Mouse (Mus musculus): ENCODE results near the gene Adam15. TPM values are rescaled to one million over a fixed set of nuclear protein-coding genes. Genes with fewer than 3 reads are reported as not detected.

Adam15 gene
- polyA plus RNA-seq, 1 experiment from 2014 or later = 48.8 TPM

DNA sequence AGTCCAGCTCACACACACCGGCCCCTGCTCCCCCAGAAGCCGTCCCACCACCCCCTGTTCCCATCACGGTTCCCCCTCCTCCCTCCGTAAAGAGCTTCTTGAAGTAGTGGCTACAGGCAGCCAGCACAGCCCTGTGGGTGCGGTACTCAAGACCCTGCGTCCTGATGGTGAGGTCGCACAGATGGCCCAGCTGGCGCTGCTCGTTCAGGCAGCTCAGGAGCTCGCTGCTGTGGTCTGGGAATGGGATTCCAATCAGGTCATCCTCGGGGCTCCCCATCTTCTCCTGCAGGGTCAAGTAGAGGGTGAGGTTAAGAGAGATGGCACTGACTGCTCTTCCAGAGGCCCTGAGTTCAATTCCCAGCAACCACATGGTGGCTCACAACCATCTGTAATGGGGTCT is 31.4 kb upstream of the Adam15 start:
- Histone ChIP-seq H3K4me2 (no peak overlapping the region), H3K27me3 (0 out of 2 replicates have a peak, but pooled peaks cover 5% of the 10 kb centered on the region), H3K27ac (replicated peaks) (no peak overlapping the region), H3K4me3 (no peak overlapping the region), H3K36me3 (no peaks in the 10 kb centered on the region), H3K9me3 (no peaks in the 10 kb centered on the region), H3K4me1 (replicated peaks) (peaks cover 21% of the 10 kb centered on the region), H3K9ac (no peak overlapping the region)
- WGBS = 86% methylated on average over 11 of the region's 11 CpGs
- no peak for ATAC-seq (ENCODE audit: low read depth)

DNA sequence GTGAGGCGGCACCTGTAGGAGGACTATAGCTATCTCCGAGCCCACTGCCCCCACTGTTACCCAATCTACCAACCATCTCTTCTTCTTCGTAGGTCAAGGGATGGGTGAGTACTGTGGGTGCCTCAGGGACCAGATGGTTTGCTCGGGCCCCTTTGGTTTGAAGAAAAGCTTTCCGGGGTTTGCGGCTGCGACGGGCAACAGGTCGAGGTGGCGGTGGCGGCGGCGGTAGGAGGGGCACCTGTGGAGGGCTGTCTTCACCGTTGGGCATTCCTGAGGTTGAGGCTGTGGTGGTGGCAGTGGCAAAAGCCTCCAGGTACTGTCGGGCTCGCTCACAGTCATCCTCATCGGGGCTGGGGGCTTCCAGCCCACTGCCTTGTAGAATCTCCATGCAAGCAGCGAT is 30.9 kb upstream of the Adam15 start:
- Histone ChIP-seq H3K4me2 (no peak overlapping the region), H3K4me1 (replicated peaks) (peaks cover 21% of the 10 kb centered on the region), H3K36me3 (no peaks in the 10 kb centered on the region), H3K9ac (no peak overlapping the region), H3K9me3 (no peaks in the 10 kb centered on the region), H3K27ac (replicated peaks) (no peak overlapping the region), H3K27me3 (0 out of 2 replicates have a peak, but pooled peaks cover 5% of the 10 kb centered on the region), H3K4me3 (no peak overlapping the region)
- ATAC-seq (ENCODE audit: low read depth) = no peak
- WGBS = 92% methylated on average over 18 of the region's 18 CpGs

DNA sequence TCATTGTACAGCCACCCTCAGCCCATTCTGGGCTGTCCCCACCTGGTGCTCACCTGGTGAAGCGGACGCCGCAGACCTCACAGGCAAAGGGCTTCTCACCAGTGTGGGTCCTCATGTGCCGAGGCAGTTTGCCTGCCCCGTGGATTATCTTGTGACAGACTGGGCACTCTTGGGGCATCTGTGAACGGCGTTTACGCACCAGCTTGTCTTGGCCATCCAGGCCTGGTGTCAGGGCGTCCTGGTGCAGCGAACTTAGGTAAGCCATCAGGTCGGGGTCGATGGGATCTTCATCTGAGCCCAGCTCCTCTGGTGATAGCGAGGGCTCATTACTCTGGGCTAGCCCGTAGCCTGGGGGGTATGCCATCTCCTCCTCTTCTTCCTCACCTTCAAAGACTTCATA is 30.5 kb upstream of the Adam15 start:
- Histone ChIP-seq H3K4me3 (no peak overlapping the region), H3K27ac (replicated peaks) (no peak overlapping the region), H3K9ac (no peak overlapping the region), H3K4me2 (no peak overlapping the region), H3K27me3 (0 out of 2 replicates have a peak, but pooled peaks cover under 1% of the 10 kb centered on the region), H3K36me3 (no peaks in the 10 kb centered on the region), H3K9me3 (no peaks in the 10 kb centered on the region), H3K4me1 (replicated peaks) (peaks cover 21% of the 10 kb centered on the region)
- 93% methylated on average over 14 of the region's 14 CpGs for WGBS
- ATAC-seq (ENCODE audit: low read depth) = no peak

DNA sequence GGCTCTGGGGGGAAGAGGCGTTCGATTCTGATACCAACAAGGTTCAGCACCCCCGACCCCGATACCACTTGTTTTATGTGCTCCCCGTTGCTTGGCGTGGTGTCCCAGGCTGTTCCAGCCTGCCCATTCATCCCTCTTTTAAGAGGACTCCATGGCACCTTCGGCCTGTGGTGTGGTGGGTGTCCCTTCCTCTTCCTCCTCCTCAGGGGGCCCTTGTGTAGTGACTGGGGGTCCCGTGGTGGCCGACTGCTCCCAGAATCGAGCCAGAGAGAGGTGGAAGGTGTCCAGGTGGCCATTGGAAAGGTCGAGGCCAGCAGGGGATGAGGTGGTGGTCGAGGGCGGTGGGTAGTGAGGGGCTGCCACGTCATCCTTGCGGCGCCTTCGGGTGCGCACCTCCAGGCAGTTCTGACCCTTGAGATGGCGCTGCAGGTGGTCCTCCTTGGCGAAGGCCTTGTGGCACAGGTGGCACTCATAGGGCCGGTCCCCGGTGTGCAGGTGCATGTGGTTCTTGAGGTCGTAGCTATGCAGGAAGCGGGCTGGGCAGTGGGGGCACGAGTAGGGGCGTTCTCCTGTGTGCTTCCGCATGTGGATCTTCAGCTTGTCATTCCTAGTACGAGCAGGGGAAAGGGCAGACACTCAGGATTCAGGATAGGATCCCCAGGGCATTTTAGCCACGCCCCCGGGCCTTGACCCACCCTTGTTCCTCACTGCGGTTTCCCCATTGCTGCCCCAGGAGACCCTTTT is 29.8 kb upstream of the Adam15 start:
- Histone ChIP-seq H3K4me3 (no peak overlapping the region), H3K9me3 (no peaks in the 10 kb centered on the region), H3K4me2 (peak overlapping the region; percentile 76), H3K27ac (replicated peaks) (no peak overlapping the region), H3K4me1 (replicated peaks) (peaks cover 21% of the 10 kb centered on the region), H3K9ac (no peak overlapping the region), H3K36me3 (no peaks in the 10 kb centered on the region), H3K27me3 (no peaks in the 10 kb centered on the region)
- no peak for ATAC-seq (ENCODE audit: low read depth)
- WGBS = 86% methylated on average over 31 of the region's 31 CpGs

DNA sequence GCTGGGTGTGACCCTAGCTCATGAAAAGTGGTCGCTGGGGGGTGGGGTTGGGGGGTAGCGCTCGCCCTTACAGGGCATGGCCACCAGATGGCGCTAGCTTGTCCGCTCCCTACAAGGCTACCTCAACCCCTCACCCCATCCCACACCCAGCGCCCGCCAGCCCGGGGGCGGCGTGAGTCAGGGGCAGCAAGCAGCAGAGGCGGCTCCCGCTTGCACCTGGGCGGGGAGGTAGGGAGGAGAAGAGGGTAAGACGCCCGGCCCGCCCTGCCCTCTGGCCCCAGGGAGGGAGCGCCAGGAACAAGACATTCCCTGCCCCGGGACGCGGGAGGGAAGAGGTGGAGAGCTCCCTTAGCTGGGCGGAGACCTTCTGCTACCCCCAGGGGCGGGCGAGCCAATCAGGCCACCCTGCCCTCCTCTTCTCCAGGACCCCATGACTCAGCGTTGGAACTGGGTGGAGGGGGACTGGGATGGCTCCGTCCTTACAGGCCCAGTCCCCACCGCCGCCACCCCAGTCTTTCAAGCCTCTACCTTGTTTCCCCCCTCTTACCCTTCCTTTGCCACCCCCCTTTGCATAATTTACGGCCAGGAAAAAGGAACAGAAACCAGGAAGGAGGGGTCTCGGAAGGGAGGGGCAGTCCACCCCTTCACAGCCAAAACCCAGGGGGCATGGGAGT is 28.7 kb upstream of the Adam15 start:
- Histone ChIP-seq H3K4me3 (peak overlapping the region; percentile 52), H3K27me3 (no peaks in the 10 kb centered on the region), H3K4me1 (replicated peaks) (peaks cover 21% of the 10 kb centered on the region), H3K9me3 (no peaks in the 10 kb centered on the region), H3K4me2 (peak overlapping the region; percentile 76), H3K9ac (peak overlapping the region; percentile 83), H3K36me3 (no peaks in the 10 kb centered on the region), H3K27ac (replicated peaks) (0 out of 2 replicates have a peak overlapping the region, but pooled peaks have one; percentile 20)
- ATAC-seq (ENCODE audit: low read depth) = peak; percentile 91
- under 1% methylated on average over 29 of the region's 29 CpGs for WGBS

DNA sequence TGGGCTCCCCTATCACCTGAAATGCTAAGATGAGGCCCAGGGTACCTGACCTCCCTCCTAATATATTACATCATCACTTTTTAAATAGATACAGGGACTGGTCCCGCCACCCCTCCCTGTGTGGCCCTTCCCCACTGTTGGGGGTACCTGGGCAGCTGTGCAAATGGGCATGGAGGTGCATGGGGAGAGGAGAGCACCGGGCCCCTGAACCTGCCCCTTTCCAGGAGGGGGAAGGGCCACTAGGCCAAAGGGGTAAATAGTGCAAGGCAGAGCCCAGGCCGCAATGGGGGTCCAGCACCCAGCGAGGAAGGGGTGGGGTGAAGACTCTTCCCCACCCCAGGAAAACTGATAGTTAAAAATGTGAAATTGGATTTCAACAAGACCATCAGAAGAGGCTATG is 28.0 kb upstream of the Adam15 start:
- Histone ChIP-seq H3K9me3 (no peaks in the 10 kb centered on the region), H3K4me1 (replicated peaks) (peaks cover 21% of the 10 kb centered on the region), H3K9ac (no peak overlapping the region), H3K4me2 (peak overlapping the region; percentile 76), H3K27ac (replicated peaks) (no peak overlapping the region), H3K4me3 (0 out of 2 replicates have a peak overlapping the region, but pooled peaks have one; percentile 52), H3K27me3 (no peaks in the 10 kb centered on the region), H3K36me3 (no peaks in the 10 kb centered on the region)
- WGBS = 66% methylated on average over 4 of the region's 4 CpGs
- peak; percentile 20; the same call in 1 of the 2 replicates for ATAC-seq (ENCODE audit: low read depth)

DNA sequence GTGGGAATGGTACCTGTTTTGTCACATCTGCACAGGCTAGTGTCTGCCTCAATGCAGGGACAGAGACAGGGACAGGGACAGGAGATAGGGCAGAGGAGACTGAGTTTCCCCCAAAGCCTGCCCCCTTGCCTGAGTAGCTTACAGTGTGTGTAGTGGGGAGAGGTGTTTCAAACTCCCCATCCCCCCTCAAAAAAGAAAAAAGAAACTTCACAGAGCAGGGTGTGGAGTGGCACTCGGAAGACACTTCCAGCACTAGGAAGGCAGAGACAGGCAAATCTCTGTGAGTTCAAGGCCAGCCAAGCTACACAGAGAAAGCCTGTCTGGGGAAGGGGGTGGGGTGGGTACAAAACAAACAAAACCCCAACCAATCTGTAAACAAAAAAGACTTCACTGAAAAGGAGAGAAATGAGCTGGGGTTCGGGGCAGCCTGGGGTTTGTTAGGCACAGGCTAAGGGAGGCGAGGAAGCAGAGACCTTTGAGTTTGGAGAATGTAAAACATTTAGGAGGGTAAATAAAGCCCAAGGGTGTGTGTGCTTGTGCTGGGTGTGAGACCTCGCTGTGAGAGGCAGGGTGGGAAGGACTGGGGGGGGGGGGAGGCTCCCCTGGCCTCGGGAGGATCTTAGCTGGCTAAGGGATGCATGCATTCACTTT is 23.9 kb upstream of the Adam15 start:
- Histone ChIP-seq H3K36me3 (no peaks in the 10 kb centered on the region), H3K4me2 (no peak overlapping the region), H3K4me1 (replicated peaks) (peaks cover 9% of the 10 kb centered on the region), H3K9me3 (no peaks in the 10 kb centered on the region), H3K9ac (no peak overlapping the region), H3K27me3 (0 out of 2 replicates have a peak, but pooled peaks cover 3% of the 10 kb centered on the region), H3K4me3 (no peak overlapping the region), H3K27ac (replicated peaks) (no peak overlapping the region)
- WGBS = 52% methylated on average over 5 of the region's 5 CpGs
- no peak for ATAC-seq (ENCODE audit: low read depth)

DNA sequence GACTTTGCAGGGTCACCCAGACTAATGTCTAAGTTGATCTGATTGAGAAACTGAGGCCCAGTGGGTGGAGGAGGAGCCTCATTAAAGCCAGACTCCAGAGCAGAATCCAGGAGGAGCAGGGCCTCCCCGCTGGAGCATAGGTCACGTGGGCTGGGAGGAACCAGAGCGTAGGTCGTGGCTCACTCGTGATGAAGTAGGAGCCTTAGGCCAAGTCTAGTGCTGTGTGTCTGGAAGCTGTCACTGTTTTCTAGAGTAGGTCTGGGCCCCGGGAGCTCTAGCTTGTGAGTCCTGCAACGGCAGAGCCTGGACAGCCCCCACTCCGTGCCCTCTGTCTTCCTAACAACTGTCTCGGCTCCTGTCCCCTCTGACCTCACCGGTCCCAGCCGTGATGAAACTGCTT is 17.5 kb upstream of the Adam15 start:
- Histone ChIP-seq H3K4me2 (no peak overlapping the region), H3K4me1 (replicated peaks) (no peaks in the 10 kb centered on the region), H3K4me3 (no peak overlapping the region), H3K9ac (no peak overlapping the region), H3K9me3 (no peaks in the 10 kb centered on the region), H3K36me3 (no peaks in the 10 kb centered on the region), H3K27ac (replicated peaks) (no peak overlapping the region), H3K27me3 (0 out of 2 replicates have a peak, but pooled peaks cover 3% of the 10 kb centered on the region)
- 80% methylated on average over 11 of the region's 11 CpGs for WGBS
- ATAC-seq (ENCODE audit: low read depth) = no peak

DNA sequence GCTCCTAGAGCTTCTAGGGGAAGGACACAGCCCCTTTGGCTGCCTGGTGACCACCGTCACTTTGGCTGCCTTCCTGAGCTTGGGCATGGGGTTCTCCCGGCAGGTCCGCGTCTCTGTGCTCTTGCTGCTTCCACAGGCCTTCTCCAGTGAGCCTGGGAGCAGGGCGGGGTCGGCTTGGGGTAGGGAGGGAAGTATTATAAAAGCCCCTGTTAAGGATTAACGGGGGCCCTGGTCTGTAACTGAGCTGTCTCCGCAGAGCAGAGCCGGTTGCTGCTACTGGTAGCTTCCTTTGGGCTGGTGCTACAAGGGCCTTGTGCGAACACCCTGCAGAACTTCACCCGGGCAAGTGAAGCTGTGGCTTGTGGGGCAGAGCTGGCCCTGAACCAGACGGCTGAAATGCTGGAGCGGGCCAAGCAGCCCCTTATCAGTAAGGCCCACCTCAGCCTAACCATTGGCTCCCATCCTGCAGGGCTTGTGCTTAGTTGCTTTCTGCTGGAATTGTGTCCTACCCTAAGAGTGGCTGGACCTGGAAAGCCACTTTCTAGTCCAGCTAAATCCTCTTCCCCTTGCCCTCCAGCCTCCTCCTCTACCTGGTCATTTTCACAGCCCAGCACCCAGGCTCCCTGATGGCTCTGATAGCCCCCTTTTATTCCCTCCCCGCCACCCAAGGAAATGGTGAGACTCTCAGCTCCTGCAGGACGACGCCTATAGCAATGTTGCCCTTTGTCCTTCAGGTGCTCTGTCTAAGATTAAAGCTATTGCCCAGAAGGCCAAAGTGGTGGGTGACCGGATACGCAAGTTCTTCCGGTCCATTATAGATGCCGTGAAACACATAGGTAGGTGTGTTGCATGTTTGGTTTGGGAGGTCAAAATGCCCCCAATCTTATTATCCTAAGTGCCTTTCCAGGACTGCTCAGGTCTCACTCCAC is 16.0 kb upstream of the Adam15 start:
- Histone ChIP-seq H3K4me2 (no peak overlapping the region), H3K9me3 (no peaks in the 10 kb centered on the region), H3K4me3 (no peak overlapping the region), H3K27ac (replicated peaks) (no peak overlapping the region), H3K36me3 (no peaks in the 10 kb centered on the region), H3K27me3 (no peaks in the 10 kb centered on the region), H3K9ac (no peak overlapping the region), H3K4me1 (replicated peaks) (no peaks in the 10 kb centered on the region)
- ATAC-seq (ENCODE audit: low read depth) = no peak
- 75% methylated on average over 20 of the region's 20 CpGs for WGBS

DNA sequence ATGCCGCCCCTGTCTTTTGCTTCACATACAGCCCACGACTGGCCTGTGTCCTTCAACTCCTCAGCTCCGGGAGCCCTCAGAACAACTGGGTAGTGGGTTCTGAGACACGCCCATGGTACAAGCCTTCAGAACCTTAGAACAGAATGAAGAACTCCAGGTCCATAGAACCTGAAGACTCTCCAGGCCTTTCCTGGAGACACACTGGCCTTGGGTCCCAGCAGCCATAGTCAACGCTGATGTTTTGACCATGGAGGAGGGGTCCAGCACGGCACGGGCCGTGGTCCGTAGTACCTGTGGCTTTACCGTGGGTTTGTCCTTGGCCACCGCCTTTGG is 15.3 kb upstream of the Adam15 start, which contains the start of gene Dcst1:
Gene Dcst1, minus strand, starts transcription at position 101 of the 333 bp plus-strand sequence.
- ATAC-seq (ENCODE audit: low read depth) = no peak
- H3K9me3 ChIP-seq = no peaks in the 10 kb centered on the region
- H3K9ac ChIP-seq = no peak within 1 kb of the TSS
- H3K36me3 ChIP-seq = no peaks in the 10 kb centered on the region
- no peaks in the 10 kb centered on the region for H3K4me1 ChIP-seq (replicated peaks)
- H3K27ac ChIP-seq (replicated peaks) = no peak within 1 kb of the TSS
- H3K27me3 ChIP-seq = no peaks in the 10 kb centered on the region
- H3K4me3 ChIP-seq = no peak within 1 kb of the TSS
- H3K4me2 ChIP-seq = no peak within 1 kb of the TSS
- WGBS = 86% methylated on average over 11 of the region's 11 CpGs

DNA sequence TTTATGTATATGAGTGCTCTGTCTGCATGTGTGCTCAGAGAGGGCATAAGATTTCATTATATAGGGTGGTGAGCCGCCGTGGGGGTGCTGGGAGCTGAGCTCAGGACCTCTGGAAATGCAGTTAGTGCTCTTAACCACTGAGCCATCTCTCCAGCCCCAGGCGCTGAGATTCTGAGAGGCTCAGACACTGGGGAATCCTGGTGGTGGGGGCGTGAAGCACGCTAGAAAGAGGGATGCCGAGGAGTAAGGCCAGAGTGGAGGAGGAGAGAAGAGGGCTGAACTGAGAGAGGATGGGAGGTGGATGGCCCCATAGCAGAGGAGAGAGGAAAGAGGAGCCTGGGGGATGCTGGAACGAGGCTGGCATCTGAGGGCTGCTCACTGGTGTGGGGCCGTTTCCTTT is 14.8 kb upstream of the Adam15 start:
- ATAC-seq (ENCODE audit: low read depth) = no peak
- Histone ChIP-seq H3K36me3 (no peaks in the 10 kb centered on the region), H3K4me1 (replicated peaks) (no peaks in the 10 kb centered on the region), H3K9me3 (no peaks in the 10 kb centered on the region), H3K9ac (no peak overlapping the region), H3K27ac (replicated peaks) (no peak overlapping the region), H3K4me3 (no peak overlapping the region), H3K4me2 (no peak overlapping the region), H3K27me3 (no peaks in the 10 kb centered on the region)
- WGBS = 57% methylated on average over 8 of the region's 8 CpGs
